Mouse (Mus musculus) forebrain, embryonic 13.5 days (tissue): Measurements from ENCODE around the gene Phgr1. TPM values are rescaled to one million over a fixed set of nuclear protein-coding genes. Genes with fewer than 3 reads are reported as not detected.
A peak's percentile ranks its signal among the peaks of the same experiment; 100 is the strongest.

Experiments
- ATAC-seq: fragments of 200-750 bp; cut with Nextera tagmentation; 2 replicates; pipeline ENCODE4 v1.8.0; 2017
- H3K27ac ChIP-seq: fragments of 300-500 bp; sonication (generic); 2 replicates; pipeline ENCODE4 v1.5.1; 2015; ENCODE audit warnings: inconsistent platforms, mild to moderate bottlenecking, moderate library complexity
- H3K27me3 ChIP-seq: fragments of 300-500 bp; sonication (generic); 2 replicates; pipeline ENCODE4 v1.6.1; 2015; ENCODE audit warnings: mild to moderate bottlenecking, inconsistent platforms
- H3K36me3 ChIP-seq: fragments of 300-500 bp; sonication (generic); 2 replicates; pipeline ENCODE4 v1.6.1; 2015; ENCODE audit warnings: mild to moderate bottlenecking, inconsistent platforms; ENCODE audit not compliant: poor library complexity, severe bottlenecking
- H3K4me1 ChIP-seq: fragments of 300-500 bp; sonication (generic); 2 replicates; pipeline ENCODE4 v1.6.1; 2015; ENCODE audit warnings: inconsistent platforms
- H3K4me2 ChIP-seq: fragments of 300-500 bp; sonication (generic); 2 replicates; pipeline ENCODE4 v1.6.1; 2015; ENCODE audit warnings: inconsistent platforms, mild to moderate bottlenecking, moderate library complexity
- H3K4me3 ChIP-seq: fragments of 300-500 bp; sonication (generic); 2 replicates; pipeline ENCODE4 v1.5.1; 2015; ENCODE audit warnings: mild to moderate bottlenecking, inconsistent platforms
- H3K9ac ChIP-seq: fragments of 300-500 bp; sonication (generic); 2 replicates; pipeline ENCODE4 v1.6.1; 2015; ENCODE audit warnings: mild to moderate bottlenecking, inconsistent platforms
- H3K9me3 ChIP-seq: fragments of 300-500 bp; sonication (generic); replicated peaks from 2 replicates; pipeline ENCODE4 v1.6.1; 2016; ENCODE audit warnings: inconsistent platforms
- WGBS: fragments of 180-500 bp; shearing (Covaris S2); methylation state at CpG from one replicate; pipeline ENCODE4 v1.1.7; 2015; 5-methylcytosine and 5-hydroxymethylcytosine counted together
- polyA plus RNA-seq: library from polyadenylated mRNA; unstranded; fragments of >200 nt; fragmentation: Nextera tagmentation; extraction: Ambion mirVana; gene quantifications from 2 replicates; pipeline ENCODE4 v1.2.1, GENCODE M21; 2015

Gene Phgr1
- polyA plus RNA-seq, 1 experiment from 2014 or later, result not detected

- 74% methylated on average over 10 of the region's 10 CpGs for WGBS
- Histone ChIP-seq H3K4me1 (peaks cover 31% of the 10 kb centered on the region), H3K9me3 (no peaks in the 10 kb centered on the region), H3K27me3 (no peaks in the 10 kb centered on the region), H3K9ac (no peak overlapping the region), H3K4me2 (no peak overlapping the region), H3K27ac (no peak overlapping the region), H3K4me3 (no peak overlapping the region), H3K36me3 (no peaks in the 10 kb centered on the region)
- no peak for ATAC-seq
Observed at GRCm38 (mm10) chr2:118766041-118767033, 6.2 kb upstream of the Phgr1 start.

GRCm38 (mm10) chr2:118774536-118774935 lies 2.0 kb downstream of the Phgr1 start:
- Histone ChIP-seq H3K36me3 (no peaks in the 10 kb centered on the region), H3K4me1 (peaks cover 18% of the 10 kb centered on the region), H3K27me3 (0 out of 2 replicates have a peak, but pooled peaks cover 4% of the 10 kb centered on the region), H3K4me3 (no peak overlapping the region), H3K9me3 (no peaks in the 10 kb centered on the region), H3K4me2 (no peak overlapping the region), H3K9ac (no peak overlapping the region), H3K27ac (no peak overlapping the region)
- 81% methylated on average over 2 of the region's 2 CpGs for WGBS
- no peak for ATAC-seq

GRCm38 (mm10) chr2:118775396-118775795 lies 2.8 kb downstream of the Phgr1 start:
- Histone ChIP-seq H3K27ac (peak overlapping the region; percentile 7), H3K4me3 (no peak overlapping the region), H3K4me2 (no peak overlapping the region), H3K9me3 (no peaks in the 10 kb centered on the region), H3K9ac (no peak overlapping the region), H3K4me1 (peaks cover 24% of the 10 kb centered on the region), H3K36me3 (no peaks in the 10 kb centered on the region), H3K27me3 (0 out of 2 replicates have a peak, but pooled peaks cover 4% of the 10 kb centered on the region)
- ATAC-seq, result no peak
- WGBS, result 53% methylated on average over 1 of the region's 1 CpGs

GRCm38 (mm10) chr2:118775846-118776245 lies 3.3 kb downstream of the Phgr1 start:
- peaks cover 29% of the 10 kb centered on the region for H3K4me1 ChIP-seq
- no peaks in the 10 kb centered on the region for H3K9me3 ChIP-seq
- H3K27me3 ChIP-seq, result 0 out of 2 replicates have a peak, but pooled peaks cover 5% of the 10 kb centered on the region
- H3K9ac ChIP-seq, result peak overlapping the region; percentile 30; the same call in 1 of the 2 replicates
- ATAC-seq, result peak; percentile 46; the same call in 1 of the 2 replicates
- WGBS, result 67% methylated on average over 3 of the region's 4 CpGs
- H3K36me3 ChIP-seq, result no peaks in the 10 kb centered on the region
- H3K4me2 ChIP-seq, result no peak overlapping the region
- H3K4me3 ChIP-seq, result no peak overlapping the region
- peak overlapping the region; percentile 76 for H3K27ac ChIP-seq

GRCm38 (mm10) chr2:118776295-118776694 lies 3.7 kb downstream of the Phgr1 start:
- H3K27ac ChIP-seq, result peak overlapping the region; percentile 76
- peaks cover 31% of the 10 kb centered on the region for H3K4me1 ChIP-seq
- H3K4me3 ChIP-seq, result no peak overlapping the region
- WGBS, result 74% methylated on average over 2 of the region's 2 CpGs
- no peaks in the 10 kb centered on the region for H3K36me3 ChIP-seq
- peak overlapping the region; percentile 30; the same call in 1 of the 2 replicates for H3K9ac ChIP-seq
- no peak overlapping the region for H3K4me2 ChIP-seq
- ATAC-seq, result 0 out of 2 replicates have a peak, but pooled peaks have one; percentile 4
- 0 out of 2 replicates have a peak, but pooled peaks cover 8% of the 10 kb centered on the region for H3K27me3 ChIP-seq
- H3K9me3 ChIP-seq, result no peaks in the 10 kb centered on the region

- peaks cover 31% of the 10 kb centered on the region for H3K4me1 ChIP-seq
- H3K4me3 ChIP-seq, result no peak overlapping the region
- 77% methylated on average over 4 of the region's 4 CpGs for WGBS
- H3K27ac ChIP-seq, result no peak overlapping the region
- no peak for ATAC-seq
- no peaks in the 10 kb centered on the region for H3K9me3 ChIP-seq
- H3K9ac ChIP-seq, result no peak overlapping the region
- no peak overlapping the region for H3K4me2 ChIP-seq
- no peaks in the 10 kb centered on the region for H3K36me3 ChIP-seq
- peaks cover 8% of the 10 kb centered on the region; the same call in 1 of the 2 replicates for H3K27me3 ChIP-seq
Observed at GRCm38 (mm10) chr2:118778418-118778817, 5.8 kb downstream of the Phgr1 start.

GRCm38 (mm10) chr2:118779065-118779464 lies 6.5 kb downstream of the Phgr1 start:
- Histone ChIP-seq H3K36me3 (no peaks in the 10 kb centered on the region), H3K4me3 (peak overlapping the region; percentile 46), H3K9me3 (no peaks in the 10 kb centered on the region), H3K27me3 (peaks cover 8% of the 10 kb centered on the region; the same call in 1 of the 2 replicates), H3K4me1 (peaks cover 31% of the 10 kb centered on the region), H3K4me2 (peak overlapping the region; percentile 62), H3K27ac (peak overlapping the region; percentile 44; the same call in 1 of the 2 replicates), H3K9ac (peak overlapping the region; percentile 66)
- peak; percentile 17 for ATAC-seq
- WGBS, result 5% methylated on average over 10 of the region's 10 CpGs

- Histone ChIP-seq H3K36me3 (no peaks in the 10 kb centered on the region), H3K4me3 (peak within 1 kb of the TSS; percentile 46), H3K27me3 (peaks cover 12% of the 10 kb centered on the region; the same call in 1 of the 2 replicates), H3K9me3 (no peaks in the 10 kb centered on the region), H3K9ac (peak within 1 kb of the TSS; percentile 66), H3K4me1 (peaks cover 31% of the 10 kb centered on the region), H3K27ac (peak within 1 kb of the TSS; percentile 67), H3K4me2 (peak within 1 kb of the TSS; percentile 62)
- 12% methylated on average over 39 of the region's 39 CpGs for whole genome bisulfite sequencing
- ATAC-seq, result peak; percentile 94
Observed at GRCm38 (mm10) chr2:118779504-118780480, 7.2 kb downstream of the Phgr1 start, which contains the start of gene Disp2. Gene Disp2, plus strand, starts transcription at chr2:118779719.

GRCm38 (mm10) chr2:118781115-118781514 lies 8.5 kb downstream of the Phgr1 start:
- Histone ChIP-seq H3K9me3 (no peaks in the 10 kb centered on the region), H3K36me3 (peaks cover under 1% of the 10 kb centered on the region; the same call in 1 of the 2 replicates), H3K27me3 (peaks cover 12% of the 10 kb centered on the region; the same call in 1 of the 2 replicates), H3K4me2 (peak overlapping the region; percentile 62), H3K27ac (no peak overlapping the region), H3K4me3 (no peak overlapping the region), H3K9ac (no peak overlapping the region), H3K4me1 (peaks cover 20% of the 10 kb centered on the region)
- 28% methylated on average over 1 of the region's 1 CpGs for WGBS
- ATAC-seq, result no peak

- WGBS, result 69% methylated on average over 4 of the region's 4 CpGs
- no peaks in the 10 kb centered on the region for H3K9me3 ChIP-seq
- no peak for ATAC-seq
Observed at GRCm38 (mm10) chr2:118782303-118782702, 9.7 kb downstream of the Phgr1 start.

GRCm38 (mm10) chr2:118783093-118783492 lies 10.5 kb downstream of the Phgr1 start:
- ATAC-seq, result no peak
- 71% methylated on average over 5 of the region's 5 CpGs for WGBS
- H3K27me3 ChIP-seq, result peaks cover 8% of the 10 kb centered on the region; the same call in 1 of the 2 replicates
- H3K9me3 ChIP-seq, result no peaks in the 10 kb centered on the region
- no peak overlapping the region for H3K9ac ChIP-seq
- peaks cover 20% of the 10 kb centered on the region; the same call in 1 of the 2 replicates for H3K36me3 ChIP-seq
- no peak overlapping the region for H3K27ac ChIP-seq
- peaks cover 18% of the 10 kb centered on the region for H3K4me1 ChIP-seq
- H3K4me3 ChIP-seq, result no peak overlapping the region
- H3K4me2 ChIP-seq, result no peak overlapping the region

More at GRCm38 (mm10) chr2:118782303-118782702, 9.7 kb downstream of the Phgr1 start:
- Histone ChIP-seq H3K27ac (no peak overlapping the region), H3K27me3 (peaks cover 10% of the 10 kb centered on the region; the same call in 1 of the 2 replicates), H3K4me2 (no peak overlapping the region), H3K36me3 (peaks cover 13% of the 10 kb centered on the region; the same call in 1 of the 2 replicates), H3K9ac (no peak overlapping the region), H3K4me1 (peaks cover 18% of the 10 kb centered on the region), H3K4me3 (no peak overlapping the region)
